15 mouse cellular contexts compared by ENCODE assay signal in the genomic region with DNA sequence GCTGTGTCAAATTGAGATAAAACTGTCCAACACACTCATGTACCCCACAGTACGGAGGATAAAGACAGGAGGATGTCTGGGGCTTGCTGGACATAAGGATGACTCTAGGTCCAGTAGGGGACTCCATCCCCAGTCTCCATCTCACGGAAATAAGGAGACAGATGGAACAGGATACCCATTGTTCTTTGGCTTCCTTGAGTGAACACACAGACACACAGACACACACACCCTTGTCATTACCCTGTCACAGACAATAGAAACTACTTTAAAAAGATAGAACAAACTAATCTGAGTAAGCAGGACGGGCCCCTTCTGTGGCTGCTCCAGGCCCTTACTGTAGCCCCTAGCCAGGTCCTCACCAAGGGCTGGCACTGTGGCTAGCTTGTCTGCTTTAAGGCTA. TPM values are rescaled to one million over a fixed set of nuclear protein-coding genes. Genes with fewer than 3 reads are reported as not detected.
A peak's percentile ranks its signal among the peaks of the same experiment; 100 is the strongest.
DNase-seq lines count a peak whose midpoint lies in the region; ATAC-seq and TF ChIP-seq lines count a peak whose summit lies in the region.
"Had no signal": no experiment of that assay in that cellular context is flagged by ENCODE, and none has a peak within 500 bp of the region (broad histone marks: within the 10 kb centered on the region; RNA-seq: fewer than 3 reads in every experiment).

No protein-coding gene starts in this region.

- H3K27me3 ChIP-seq in heart, adult 2 months (ENCODE audit: control insufficient read depth, insufficient read depth, low read length), result no peaks in the 10 kb centered on the region
- no peaks in the 10 kb centered on the region for H3K27me3 ChIP-seq in midbrain, embryonic 10.5 days (ENCODE audit: low read depth, poor library complexity, severe bottlenecking)
- H3K27me3 ChIP-seq in midbrain, embryonic 13.5 days, result no peaks in the 10 kb centered on the region
- no peaks in the 10 kb centered on the region for H3K27me3 ChIP-seq in limb, embryonic 10.5 days (ENCODE audit: low read depth, poor library complexity, severe bottlenecking)
- H3K27me3 ChIP-seq: limb, embryonic 13.5 days; stomach, embryonic 15.5 days had no signal

- peak overlapping the region; percentile 49 for H3K27ac ChIP-seq in heart, adult 2 months
- H3K27ac ChIP-seq in midbrain, embryonic 10.5 days (replicated peaks), result no peak overlapping the region
- no peak overlapping the region for H3K27ac ChIP-seq in midbrain, embryonic 13.5 days
- H3K27ac ChIP-seq in limb, embryonic 10.5 days, result no peak overlapping the region
- H3K27ac ChIP-seq: limb, embryonic 13.5 days; stomach, embryonic 15.5 days had no signal

- H3K4me3 ChIP-seq in heart, adult 2 months, result no peak overlapping the region
- no peak overlapping the region for H3K4me3 ChIP-seq in midbrain, embryonic 10.5 days
- no peak overlapping the region for H3K4me3 ChIP-seq in midbrain, embryonic 13.5 days (replicated peaks)
- no peak overlapping the region for H3K4me3 ChIP-seq in limb, embryonic 10.5 days
- H3K4me3 ChIP-seq: erythroblast, embryonic 14.5 days; limb, embryonic 13.5 days; myocyte; stomach, embryonic 15.5 days had no signal

- no peak overlapping the region for H3K9ac ChIP-seq in heart, adult 2 months (ENCODE audit: low read depth, low read length)
- no peak overlapping the region for H3K9ac ChIP-seq in midbrain, embryonic 13.5 days (replicated peaks)
- H3K9ac ChIP-seq: limb, embryonic 13.5 days; lung, embryonic 14.5 days; stomach, embryonic 15.5 days had no signal

- TF ChIP-seq EP300 in heart, adult 2 months (IDR thresholded peaks at IDR 0.05; ENCODE audit: insufficient read depth, low read depth, low read length), result no peak

- H3K4me1 ChIP-seq in heart, adult 2 months (ENCODE audit: control insufficient read depth, insufficient read depth, low read length), result no peaks in the 10 kb centered on the region; the same call in 1 of the 2 replicates
- H3K4me1 ChIP-seq in midbrain, embryonic 10.5 days, result no peaks in the 10 kb centered on the region
- no peaks in the 10 kb centered on the region for H3K4me1 ChIP-seq in midbrain, embryonic 13.5 days (replicated peaks)
- no peaks in the 10 kb centered on the region for H3K4me1 ChIP-seq in limb, embryonic 10.5 days
- H3K4me1 ChIP-seq: limb, embryonic 13.5 days; stomach, embryonic 15.5 days had no signal

- H3K36me3 ChIP-seq in heart, adult 2 months (ENCODE audit: control insufficient read depth, insufficient read depth, low read length), result no peaks in the 10 kb centered on the region
- H3K36me3 ChIP-seq in midbrain, embryonic 10.5 days, result peaks cover 97% of the 10 kb centered on the region
- H3K36me3 ChIP-seq in midbrain, embryonic 13.5 days, result peaks cover 96% of the 10 kb centered on the region
- peaks cover 98% of the 10 kb centered on the region for H3K36me3 ChIP-seq in limb, embryonic 10.5 days

- no peaks in the 10 kb centered on the region for H3K79me2 ChIP-seq in heart, adult 2 months (replicated peaks; ENCODE audit: control insufficient read depth, insufficient read depth, low read length)

- H3K4me2 ChIP-seq in midbrain, embryonic 13.5 days (replicated peaks), result no peak overlapping the region
- H3K4me2 ChIP-seq: limb, embryonic 13.5 days; lung, embryonic 14.5 days; midbrain, embryonic 11.5 days; stomach, embryonic 15.5 days had no signal

- H3K9me3 ChIP-seq in midbrain, embryonic 10.5 days (replicated peaks), result no peaks in the 10 kb centered on the region
- no peaks in the 10 kb centered on the region for H3K9me3 ChIP-seq in midbrain, embryonic 13.5 days
- no peaks in the 10 kb centered on the region for H3K9me3 ChIP-seq in limb, embryonic 10.5 days (replicated peaks)
- H3K9me3 ChIP-seq: G1E; limb, embryonic 13.5 days; stomach, embryonic 15.5 days had no signal

- peak; percentile 1 to 10 for DNase-seq in heart, adult 2 months
- no peak for DNase-seq in heart, adult 18-20 months
- DNase-seq in kidney, postnatal 10 days, result peak; percentile 9
- no peak for DNase-seq in kidney, adult 8-10 months
- peak; percentile 7 for DNase-seq in midbrain, embryonic 10.5 days (ENCODE audit: low spot score)
- peak; percentile 12 for DNase-seq in limb, embryonic 10.5 days (ENCODE audit: low spot score)
- DNase-seq: adrenal gland, postnatal 14 days; lung, embryonic 14.5 days had no signal

- intact Hi-C loops in heart, adult 2 months (cut with DNase I), result no loop called here

- no peak for TF ChIP-seq POLR2A in heart, adult 2 months (IDR thresholded peaks at IDR 0.05; ENCODE audit: insufficient read depth, low read depth, low read length)

- TF ChIP-seq CTCF in heart, adult 2 months (IDR thresholded peaks at IDR 0.05), result no peak

- no peak for ATAC-seq in midbrain, embryonic 13.5 days

- 49% methylated on average over 3 of the region's 3 CpGs for WGBS in heart, adult 2 months
- 88% methylated on average over 3 of the region's 3 CpGs for WGBS in midbrain, embryonic 10.5 days
- WGBS in midbrain, embryonic 13.5 days, result 88% methylated on average over 3 of the region's 3 CpGs
- 82% methylated on average over 3 of the region's 3 CpGs for WGBS in limb, embryonic 10.5 days

RNA-seq across cellular contexts. Expression of a gene that starts 9.4 kb away (rescaled TPM):
- total RNA-seq in heart, adult 2 months (2021), result 1 to 10 TPM in 1 of 2 experiments, under 1 TPM in 1; 0.77 to 1.5 TPM
- 2.0 and 2.2 TPM in 2 replicates for polyA plus RNA-seq in heart, adult 2 months (2012; rRNA removed)
- 1 to 10 TPM in 1 of 2 experiments, under 1 TPM in 1; 0.69 to 1.2 TPM for total RNA-seq in heart, adult 18-20 months (2021)
- 1.2 and 2.4 TPM in 2 replicates for polyA plus RNA-seq in midbrain, embryonic 10.5 days (2016; fragmentation: Nextera tagmentation; extraction: Ambion mirVana)
- 0.30 and 0.40 TPM in 2 replicates for polyA plus RNA-seq in midbrain, embryonic 13.5 days (2015; fragmentation: Nextera tagmentation; extraction: Ambion mirVana)
- 2.2 and 2.5 TPM in 2 replicates for polyA plus RNA-seq in limb, embryonic 10.5 days (2016; fragmentation: Nextera tagmentation; extraction: Ambion mirVana)
- polyA plus RNA-seq: G1E had no signal

RNA-seq across cellular contexts. Expression of a gene that starts 29.2 kb away (rescaled TPM):
- 10 to 100 TPM; 75.2 to 79.4 TPM for total RNA-seq in heart, adult 2 months (2021)
- 91.6 and 97.5 TPM in 2 replicates for polyA plus RNA-seq in heart, adult 2 months (2012; rRNA removed)
- total RNA-seq in heart, adult 18-20 months (2021), result 10 to 100 TPM; 76.0 to 78.8 TPM
- polyA plus RNA-seq in midbrain, embryonic 10.5 days (2016; fragmentation: Nextera tagmentation; extraction: Ambion mirVana), result 151 and 164 TPM in 2 replicates
- polyA plus RNA-seq in midbrain, embryonic 13.5 days (2015; fragmentation: Nextera tagmentation; extraction: Ambion mirVana), result 176 and 182 TPM in 2 replicates
- 145 and 153 TPM in 2 replicates for polyA plus RNA-seq in limb, embryonic 10.5 days (2016; fragmentation: Nextera tagmentation; extraction: Ambion mirVana)

Comparison
In these comparisons a context has a peak if more than half of its experiments do, and no peak if none do; other contexts are left out.
1. DNase-seq: peak in heart, adult 2 months (2 of 2), kidney, postnatal 10 days (single experiment), midbrain, embryonic 10.5 days (single experiment) and limb, embryonic 10.5 days (single experiment); none in heart, adult 18-20 months (0 of 2) and kidney, adult 8-10 months (0 of 2).